Comparison of ENCODE assay signal across 25 mouse cellular contexts in genomic region chrX:18179492-18179891, GRCm38 (mm10). TPM values are rescaled to one million over a fixed set of nuclear protein-coding genes. Genes with fewer than 3 reads are reported as not detected.
A peak's percentile ranks its signal among the peaks of the same experiment; 100 is the strongest.
DNase-seq lines count a peak whose midpoint lies in the region; ATAC-seq and TF ChIP-seq lines count a peak whose summit lies in the region.
"Had no signal": no experiment of that assay in that cellular context is flagged by ENCODE, and none has a peak within 500 bp of the region (broad histone marks: within the 10 kb centered on the region; RNA-seq: fewer than 3 reads in every experiment).

No protein-coding gene starts in this region.

- H3K4me3 ChIP-seq in liver, embryonic 13.5 days (replicated peaks) = no peak overlapping the region
- no peak overlapping the region for H3K4me3 ChIP-seq in liver, postnatal 0 days (ENCODE audit: low read depth, low read length)
- H3K4me3 ChIP-seq: embryonic facial prominence, embryonic 10.5 days; forebrain, embryonic 13.5 days; heart, adult 2 months; heart, embryonic 15.5 days; hindbrain, embryonic 13.5 days had no signal

- no peak for TF ChIP-seq CTCF in liver, postnatal 0 days (IDR thresholded peaks at IDR 0.05; ENCODE audit: low read depth)

- no peaks in the 10 kb centered on the region for H3K9me3 ChIP-seq in liver, embryonic 13.5 days (replicated peaks)
- no peaks in the 10 kb centered on the region for H3K9me3 ChIP-seq in liver, postnatal 0 days (ENCODE audit: low read length)
- H3K9me3 ChIP-seq: embryonic facial prominence, embryonic 10.5 days; forebrain, embryonic 13.5 days; heart, embryonic 15.5 days; hindbrain, embryonic 13.5 days had no signal

- H3K27ac ChIP-seq in liver, embryonic 13.5 days = no peak overlapping the region
- no peak overlapping the region for H3K27ac ChIP-seq in liver, postnatal 0 days (ENCODE audit: low read depth)
- H3K27ac ChIP-seq: embryonic facial prominence, embryonic 10.5 days; forebrain, embryonic 13.5 days; heart, adult 2 months; heart, embryonic 15.5 days; hindbrain, embryonic 13.5 days; hindbrain, postnatal 0 days had no signal

- peak; percentile 32 for ATAC-seq in CD4-positive, CD25-positive, alpha-beta regulatory T cell, adult 4 months
- peak; percentile 82 for ATAC-seq in liver, embryonic 13.5 days (ENCODE audit: low read depth)
- ATAC-seq in liver, postnatal 0 days = no peak
- no peak for ATAC-seq in activated CD4-positive, CD25-positive, alpha-beta regulatory T cell, adult 4 months
- ATAC-seq: forebrain, embryonic 13.5 days; forebrain, postnatal 0 days; hindbrain, postnatal 0 days had no signal

- H3K36me3 ChIP-seq in liver, embryonic 13.5 days = no peaks in the 10 kb centered on the region
- no peaks in the 10 kb centered on the region for H3K36me3 ChIP-seq in liver, postnatal 0 days (replicated peaks; ENCODE audit: insufficient read depth, low read length)
- H3K36me3 ChIP-seq: embryonic facial prominence, embryonic 10.5 days; heart, embryonic 15.5 days; hindbrain, embryonic 13.5 days had no signal

- 8% methylated on average over 1 of the region's 1 CpGs for WGBS in liver, embryonic 13.5 days (ENCODE audit: insufficient replicate concordance)
- 25% methylated on average over 1 of the region's 1 CpGs for WGBS in liver, postnatal 0 days (ENCODE audit: insufficient replicate concordance)

- H3K9ac ChIP-seq in liver, embryonic 13.5 days = no peak overlapping the region
- no peak overlapping the region for H3K9ac ChIP-seq in liver, postnatal 0 days (replicated peaks)
- H3K9ac ChIP-seq: forebrain, embryonic 13.5 days; forebrain, postnatal 0 days; heart, embryonic 15.5 days; hindbrain, embryonic 13.5 days had no signal

- peak; percentile 19 for DNase-seq in MEL-GATA-1-ER (ENCODE audit: extremely low read depth, low read depth)
- no peak for DNase-seq in liver, embryonic 13.5 days
- DNase-seq in liver, postnatal 0 days = no peak
- DNase-seq in Muller cell, postnatal 12 days (ENCODE audit: inconsistent ontology term) = no peak
- DNase-seq in thymus, postnatal 4 days = no peak
- DNase-seq in urinary bladder, postnatal 14 days (ENCODE audit: low spot score) = no peak
- DNase-seq: adrenal gland, postnatal 10 days; cerebellum, adult 18-20 months; cerebellum, adult 9-11 months; cerebellum, postnatal 36 days; forebrain, postnatal 0 days; gastrocnemius, postnatal 14 days; heart, adult 2 months; heart, postnatal 14 days had no signal

- H3K27me3 ChIP-seq in liver, embryonic 13.5 days = no peaks in the 10 kb centered on the region
- no peaks in the 10 kb centered on the region for H3K27me3 ChIP-seq in liver, postnatal 0 days (ENCODE audit: insufficient read depth, low read length)
- H3K27me3 ChIP-seq: forebrain, embryonic 13.5 days; heart, embryonic 15.5 days; hindbrain, embryonic 13.5 days had no signal

- no peak overlapping the region for H3K4me2 ChIP-seq in liver, embryonic 13.5 days
- H3K4me2 ChIP-seq in liver, postnatal 0 days (ENCODE audit: low read depth, low read length) = no peak overlapping the region
- H3K4me2 ChIP-seq: forebrain, embryonic 13.5 days; heart, embryonic 11.5 days; heart, embryonic 15.5 days; hindbrain, embryonic 13.5 days had no signal

- TF ChIP-seq EP300 in liver, postnatal 0 days (IDR thresholded peaks at IDR 0.05; ENCODE audit: low read depth) = peak; percentile 69

- peaks cover 47% of the 10 kb centered on the region for H3K4me1 ChIP-seq in liver, embryonic 13.5 days (replicated peaks)
- H3K4me1 ChIP-seq in liver, postnatal 0 days (ENCODE audit: insufficient read depth) = peaks cover 10% of the 10 kb centered on the region
- H3K4me1 ChIP-seq: embryonic facial prominence, embryonic 10.5 days; forebrain, embryonic 13.5 days; hindbrain, embryonic 13.5 days had no signal

RNA-seq across cellular contexts. Expression of gene Kdm6a, which starts 17.1 kb away (rescaled TPM):
- polyA plus RNA-seq in CD4-positive, CD25-positive, alpha-beta regulatory T cell, adult 4 months (2017; shearing (Covaris generic)) = 10 to 100 TPM; 26.8 to 29.1 TPM
- polyA plus RNA-seq in liver, embryonic 13.5 days (2015; fragmentation: Nextera tagmentation; extraction: Ambion mirVana) = 11.1 and 18.3 TPM in 2 replicates
- polyA plus RNA-seq in liver, postnatal 0 days (2015; fragmentation: Nextera tagmentation; extraction: Ambion mirVana) = 9.2 and 9.4 TPM in 2 replicates
- 10 to 100 TPM; 24.3 to 29.4 TPM for polyA plus RNA-seq in activated CD4-positive, CD25-positive, alpha-beta regulatory T cell, adult 4 months (2017; shearing (Covaris generic))

RNA-seq across cellular contexts. Expression of gene Dusp21, which starts 33.8 kb away (rescaled TPM):
- not detected for polyA plus RNA-seq in CD4-positive, CD25-positive, alpha-beta regulatory T cell, adult 4 months (2017; shearing (Covaris generic))
- not detected in 2 replicates for polyA plus RNA-seq in liver, embryonic 13.5 days (2015; fragmentation: Nextera tagmentation; extraction: Ambion mirVana)
- polyA plus RNA-seq in liver, postnatal 0 days (2015; fragmentation: Nextera tagmentation; extraction: Ambion mirVana) = not detected in 2 replicates
- polyA plus RNA-seq in activated CD4-positive, CD25-positive, alpha-beta regulatory T cell, adult 4 months (2017; shearing (Covaris generic)) = not detected
- polyA plus RNA-seq: brain, embryonic 14.5 days; embryonic facial prominence, embryonic 10.5 days; embryonic facial prominence, embryonic 14.5 days; forebrain, embryonic 13.5 days; forebrain, postnatal 0 days; gonadal fat pad, adult 2 months; heart, adult 2 months; heart, embryonic 11.5 days; heart, embryonic 15.5 days; hindbrain, embryonic 13.5 days; hindbrain, postnatal 0 days had no signal

Comparison
In these comparisons a context has a peak if more than half of its experiments do, and no peak if none do; other contexts are left out.
1. ATAC-seq: peak in CD4-positive, CD25-positive, alpha-beta regulatory T cell, adult 4 months (single experiment) and liver, embryonic 13.5 days (single experiment); none in liver, postnatal 0 days (single experiment) and activated CD4-positive, CD25-positive, alpha-beta regulatory T cell, adult 4 months (single experiment).